ENCODE assay signal across 11 mouse cellular contexts in genomic region chr4:134954461-134954860, GRCm38 (mm10). TPM values are rescaled to one million over a fixed set of nuclear protein-coding genes. Genes with fewer than 3 reads are reported as not detected.
DNase-seq lines count a peak whose midpoint lies in the region; ATAC-seq and TF ChIP-seq lines count a peak whose summit lies in the region.
"Had no signal": no experiment of that assay in that cellular context is flagged by ENCODE, and none has a peak within 500 bp of the region (broad histone marks: within the 10 kb centered on the region; RNA-seq: fewer than 3 reads in every experiment).

No protein-coding gene starts in this region.

- H3K27me3 ChIP-seq in kidney, adult 2 months (replicated peaks; ENCODE audit: control insufficient read depth, insufficient read depth, low read length), result no peaks in the 10 kb centered on the region
- H3K27me3 ChIP-seq in liver, embryonic 11.5 days (replicated peaks; ENCODE audit: control insufficient read depth, insufficient read depth, low read length), result peaks cover 22% of the 10 kb centered on the region

- H3K36me3 ChIP-seq in kidney, adult 2 months (ENCODE audit: control insufficient read depth, insufficient read depth, low read length), result no peaks in the 10 kb centered on the region
- H3K36me3 ChIP-seq in liver, embryonic 11.5 days (ENCODE audit: control insufficient read depth, insufficient read depth, low read length), result no peaks in the 10 kb centered on the region

- no peak for TF ChIP-seq CTCF in kidney, adult 2 months (conservative IDR thresholded peaks at IDR 0.05; ENCODE audit: insufficient read depth, insufficient read length, low read depth, low read length)

- WGBS in kidney, adult 2 months, result 11% methylated on average over 15 of the region's 15 CpGs
- WGBS in liver, embryonic 11.5 days, result 34% methylated on average over 15 of the region's 15 CpGs

- no peak overlapping the region for H3K4me2 ChIP-seq in liver, embryonic 11.5 days

- H3K27ac ChIP-seq in kidney, adult 2 months (ENCODE audit: insufficient read depth, low read depth, low read length), result no peak overlapping the region
- H3K27ac ChIP-seq in liver, embryonic 11.5 days (ENCODE audit: low read depth, low read length), result no peak overlapping the region
- H3K27ac ChIP-seq: macrophage had no signal

- no peaks in the 10 kb centered on the region for H3K9me3 ChIP-seq in liver, embryonic 11.5 days (ENCODE audit: control insufficient read depth, low read length)

- H3K4me3 ChIP-seq in kidney, adult 2 months (ENCODE audit: insufficient read depth, low read depth, low read length), result no peak overlapping the region
- no peak overlapping the region for H3K4me3 ChIP-seq in liver, embryonic 11.5 days (ENCODE audit: low read depth, low read length)

- DNase-seq in kidney, adult 2 months, result peak; percentile 30
- no peak for DNase-seq in kidney, adult 11 months
- peak; percentile 81 to 84 for DNase-seq in cerebellum, postnatal 14 days
- DNase-seq in kidney, postnatal 4 days, result peak; percentile 33 to 56
- no peak for DNase-seq in left cerebral cortex, adult 11 months (ENCODE audit: low spot score)
- DNase-seq in liver, embryonic 11.5 days (ENCODE audit: low spot score), result no peak
- DNase-seq: gastrocnemius, postnatal 25 days; layer of hippocampus, adult 9-11 months; thymus, postnatal 36 days had no signal

- no peaks in the 10 kb centered on the region for H3K4me1 ChIP-seq in kidney, adult 2 months (ENCODE audit: control insufficient read depth, insufficient read depth, low read length)
- 0 out of 2 replicates have a peak, but pooled peaks cover 8% of the 10 kb centered on the region for H3K4me1 ChIP-seq in liver, embryonic 11.5 days (replicated peaks; ENCODE audit: control insufficient read depth, insufficient read depth, low read length)

- no peak overlapping the region for H3K9ac ChIP-seq in liver, embryonic 11.5 days (ENCODE audit: low read depth, low read length)

- ATAC-seq in cerebellum, adult (ENCODE audit: insufficient number of reproducible peaks, low FRiP score, low TSS enrichment), result peak; percentile 52; the same call in 1 of the 2 replicates
- ATAC-seq in liver, embryonic 11.5 days (replicated peaks; ENCODE audit: low FRiP score), result no peak

- TF ChIP-seq POLR2A in kidney, adult 2 months (IDR thresholded peaks at IDR 0.05; ENCODE audit: low read depth, low read length), result no peak

RNA-seq across cellular contexts. Expression of gene Syf2, which starts 23.8 kb away (rescaled TPM):
- polyA plus RNA-seq in kidney, adult 2 months (2012; rRNA removed), result 25.5 and 34.3 TPM in 2 replicates
- 83.9 and 89.4 TPM in 2 replicates for polyA plus RNA-seq in liver, embryonic 11.5 days (2014; fragmentation: Nextera tagmentation; extraction: Ambion mirVana)

RNA-seq across cellular contexts. Expression of gene Rsrp1, which starts 31.1 kb away (rescaled TPM):
- 172 and 319 TPM in 2 replicates for polyA plus RNA-seq in kidney, adult 2 months (2012; rRNA removed)
- polyA plus RNA-seq in liver, embryonic 11.5 days (2014; fragmentation: Nextera tagmentation; extraction: Ambion mirVana), result 360 and 390 TPM in 2 replicates

RNA-seq across cellular contexts. Expression of gene Tmem50a, which starts 39.6 kb away (rescaled TPM):
- 90.1 and 115 TPM in 2 replicates for polyA plus RNA-seq in kidney, adult 2 months (2012; rRNA removed)
- polyA plus RNA-seq in liver, embryonic 11.5 days (2014; fragmentation: Nextera tagmentation; extraction: Ambion mirVana), result 129 and 131 TPM in 2 replicates

Comparison
In these comparisons a context has a peak if more than half of its experiments do, and no peak if none do; other contexts are left out.
1. DNase-seq: peak in kidney, adult 2 months (single experiment), cerebellum, postnatal 14 days (2 of 2) and kidney, postnatal 4 days (2 of 2); none in kidney, adult 11 months (single experiment), left cerebral cortex, adult 11 months (single experiment) and liver, embryonic 11.5 days (single experiment).